Mouse (Mus musculus): ENCODE data around the gene Smpdl3b.

DNA sequence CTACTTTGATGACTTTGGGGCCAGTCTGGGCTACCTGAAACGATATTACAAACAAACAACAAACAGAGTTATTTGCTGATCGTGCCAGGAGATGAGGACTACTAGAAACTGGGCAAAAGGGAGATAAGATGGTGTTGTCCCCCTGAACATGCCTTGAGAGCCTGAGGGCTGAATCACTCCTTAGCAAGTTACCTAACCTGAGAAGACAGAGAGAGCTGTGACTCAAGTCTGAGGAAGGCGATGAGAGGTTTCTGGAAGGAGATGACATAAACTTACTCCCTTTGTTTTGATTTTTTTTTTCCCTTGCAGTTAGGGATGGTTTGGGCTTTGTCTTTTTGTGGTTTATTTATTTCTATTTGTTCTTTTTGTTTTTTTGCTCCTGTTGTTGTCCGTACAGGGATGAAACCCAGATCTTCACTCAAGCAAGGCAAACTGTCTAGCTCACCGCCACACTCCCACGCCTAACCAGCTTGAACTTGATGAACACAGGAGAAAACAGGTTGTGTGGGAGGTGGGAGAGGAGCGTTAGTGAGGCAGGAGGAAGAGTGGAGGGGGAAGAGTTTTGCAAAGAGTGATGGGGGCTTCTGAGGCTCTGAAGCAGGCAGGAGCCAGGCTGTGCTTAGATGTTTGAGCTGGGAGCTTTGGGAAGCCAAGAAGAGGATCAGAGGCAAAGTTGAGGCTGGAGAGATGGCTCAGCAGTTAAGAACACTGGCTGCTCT, 740 bp upstream of the Smpdl3b start:
- TF ChIP-seq CTCF (IDR thresholded peaks at IDR 0.05; ENCODE audit: low read depth, low read length), result no peak
- TF ChIP-seq POLR2A (IDR thresholded peaks at IDR 0.05; ENCODE audit: extremely low read depth, insufficient read depth, low read length), result no peak
